Mouse (Mus musculus) kidney, postnatal 4 days (tissue): ENCODE measurements at regions not wholly inside any gene's neighbourhood (a gene's known extent, or its start where the extent isn't known, plus 50 kb on each side); places are given as distances from the start of the nearest gene placed in this dataset.

ENCODE experiments used
- DNase-seq, 2 experiments: peaks; one replicate each; pipeline ENCODE4 v3.0.0; 2021; ENCODE audit warnings: mixed read lengths in 2 of 2

DNA sequence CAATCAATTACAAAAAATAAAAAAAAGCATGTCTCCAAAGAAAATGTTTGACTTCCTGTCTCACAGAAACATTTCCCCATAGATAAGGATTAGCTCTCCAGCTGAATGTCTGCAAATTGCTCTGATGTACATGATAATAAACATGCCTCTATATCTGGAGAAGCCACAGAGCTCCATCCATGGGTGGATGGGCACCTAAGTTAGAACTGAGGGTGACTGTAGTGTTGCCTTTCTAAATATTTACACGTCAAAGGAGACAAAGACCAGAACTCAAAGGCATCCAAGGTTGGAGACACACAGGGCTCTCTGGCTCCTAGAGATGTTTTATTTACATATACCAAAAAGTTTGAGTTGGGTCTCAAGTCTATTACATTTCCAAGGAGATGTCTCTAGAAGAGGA is 427.1 kb upstream of the Map3k7 start:
- no peak for DNase-seq

DNA sequence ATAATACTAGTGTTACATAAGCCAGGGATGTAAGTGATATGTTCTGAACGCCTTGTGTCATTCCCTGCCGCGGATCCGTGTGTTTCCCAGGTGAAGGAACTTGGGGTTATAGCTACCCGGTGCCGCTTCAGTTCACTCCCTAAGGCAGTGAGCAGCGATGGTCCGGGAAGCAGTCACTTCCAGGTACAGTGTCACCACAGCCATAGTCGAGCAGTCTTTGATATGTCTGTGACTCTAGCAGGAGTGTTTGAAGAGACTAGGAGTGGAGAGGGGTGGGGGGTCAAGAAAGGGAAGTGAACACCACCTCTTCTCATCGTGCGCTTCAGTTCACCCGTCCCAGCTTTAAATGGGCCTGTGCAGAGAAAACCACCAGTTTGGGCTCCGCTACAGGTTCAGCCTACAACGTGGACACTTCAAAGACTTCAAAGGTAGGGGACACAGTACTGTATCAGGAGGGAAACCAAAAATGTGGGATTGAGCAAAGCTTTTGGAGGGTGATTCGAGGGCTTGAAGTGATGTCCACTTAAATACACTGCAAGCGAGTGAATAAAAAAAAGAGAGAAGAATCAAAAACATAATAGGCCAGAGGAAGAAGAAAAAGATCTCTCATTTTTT is 410.0 kb upstream of the Map3k7 start:
- no peak for DNase-seq

DNA sequence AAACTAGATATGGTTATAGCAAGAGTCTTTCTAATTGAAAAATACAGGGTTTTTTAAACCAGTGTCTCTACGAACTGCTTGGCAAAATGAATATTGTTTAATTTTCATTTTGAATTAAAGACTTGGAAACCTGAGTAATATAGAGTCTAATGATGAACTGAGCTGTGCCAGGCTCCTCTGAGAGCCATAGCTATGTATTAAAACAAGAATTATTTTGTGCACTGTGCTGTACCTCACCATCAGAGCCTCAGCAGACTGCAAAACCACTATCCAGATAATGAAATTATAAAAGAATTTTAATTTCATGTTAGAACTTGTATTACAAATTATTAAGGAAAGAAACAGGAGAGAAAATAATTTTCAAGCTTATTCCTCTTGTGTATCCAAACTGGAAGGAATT is 408.8 kb upstream of the Map3k7 start:
- DNase-seq: no peak

DNA sequence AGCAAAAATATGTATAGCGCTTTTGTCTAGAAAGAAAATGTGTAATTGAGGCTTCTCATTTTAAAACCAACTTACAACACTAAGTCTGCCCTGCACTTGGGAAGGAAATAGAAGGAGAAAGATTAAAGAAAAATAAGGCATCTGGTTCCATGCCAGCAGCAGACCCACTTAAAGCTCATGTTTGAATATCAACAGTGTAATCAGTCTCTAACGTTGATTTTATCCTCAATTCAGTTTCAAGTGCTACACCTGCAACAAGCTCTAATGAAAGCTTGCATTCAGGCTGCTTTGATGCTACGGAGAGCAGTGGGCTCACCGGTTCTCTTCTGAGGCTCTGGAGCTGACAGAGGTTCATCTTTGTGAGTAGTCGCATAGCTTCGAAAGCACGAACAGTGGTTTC is 406.6 kb upstream of the Map3k7 start:
- DNase-seq: no peak

DNA sequence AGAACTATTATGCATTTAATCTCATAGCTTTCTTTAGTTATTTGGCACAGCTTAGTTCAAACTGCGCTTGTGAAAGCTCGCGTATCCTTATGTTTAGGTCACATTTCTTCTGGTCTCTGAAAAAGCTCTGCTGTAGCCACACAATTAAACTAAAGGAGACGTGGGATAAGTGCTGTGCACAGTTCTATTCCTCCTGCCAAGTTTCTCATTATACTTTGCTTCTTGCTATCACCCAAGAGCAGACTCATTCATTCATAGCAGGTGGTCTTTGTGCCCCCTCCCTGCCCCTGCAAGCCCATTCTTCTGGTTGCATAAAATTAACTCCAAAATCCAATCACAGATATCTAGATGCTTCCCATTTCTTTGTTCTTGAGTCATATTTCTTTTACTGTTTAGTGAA is 403.6 kb upstream of the Map3k7 start:
- no peak for DNase-seq

DNA sequence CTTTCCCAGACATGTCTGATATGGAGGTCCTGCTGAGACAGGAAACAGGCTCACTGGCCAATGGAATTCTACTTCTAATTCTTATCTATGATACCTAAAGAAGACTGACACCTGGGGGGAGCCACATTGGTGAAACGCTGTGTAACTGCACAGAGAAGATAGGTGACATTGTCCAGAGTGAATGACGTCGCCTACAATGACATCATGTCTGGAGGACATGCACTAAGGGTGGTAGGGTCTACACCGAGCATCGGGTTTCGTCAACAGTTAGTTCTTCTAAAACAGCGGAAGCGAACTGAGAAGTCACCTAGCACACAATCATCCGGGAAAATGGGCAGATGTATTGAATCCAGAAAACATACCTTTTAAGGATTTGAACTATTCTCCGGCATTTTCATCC is 402.7 kb upstream of the Map3k7 start:
- no peak for DNase-seq

DNA sequence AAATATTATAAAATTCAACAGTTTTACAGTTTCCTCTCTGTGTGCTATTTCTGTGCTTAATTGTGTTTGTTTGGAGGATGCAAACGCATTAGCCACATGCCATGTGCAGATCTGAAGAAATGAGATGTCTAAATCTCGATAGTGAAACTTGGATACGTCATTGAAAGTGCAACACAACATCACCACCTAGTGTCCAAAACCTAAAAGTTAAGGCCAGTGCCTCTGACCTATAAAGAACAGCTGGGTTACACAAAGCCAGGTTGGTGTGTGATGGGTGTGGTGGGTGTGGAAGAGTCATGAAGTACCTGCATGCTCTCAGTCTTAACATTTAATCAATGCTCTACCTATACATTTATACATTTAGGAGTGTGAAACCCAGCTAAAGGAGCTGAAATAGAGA is 402.1 kb upstream of the Map3k7 start:
- DNase-seq: no peak

DNA sequence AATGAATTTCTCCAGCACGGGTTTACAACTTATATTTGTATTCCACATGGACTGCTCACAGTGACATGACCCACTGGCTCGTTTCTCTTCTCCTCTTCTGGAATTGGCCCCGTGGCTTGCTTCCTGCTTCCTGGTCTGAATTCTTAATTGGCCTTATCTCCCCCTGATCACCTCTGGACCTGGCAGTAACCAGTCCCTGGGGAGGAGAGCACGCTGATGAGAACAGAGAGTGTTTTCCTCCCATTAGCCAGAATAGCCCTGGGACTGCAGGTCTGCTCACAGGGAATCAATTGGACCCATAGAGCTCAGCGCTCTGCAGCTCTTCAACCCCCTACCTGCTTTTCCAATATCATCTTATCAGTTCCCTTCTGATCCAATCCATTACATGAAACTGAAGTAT is 397.7 kb upstream of the Map3k7 start:
- no peak for DNase-seq

DNA sequence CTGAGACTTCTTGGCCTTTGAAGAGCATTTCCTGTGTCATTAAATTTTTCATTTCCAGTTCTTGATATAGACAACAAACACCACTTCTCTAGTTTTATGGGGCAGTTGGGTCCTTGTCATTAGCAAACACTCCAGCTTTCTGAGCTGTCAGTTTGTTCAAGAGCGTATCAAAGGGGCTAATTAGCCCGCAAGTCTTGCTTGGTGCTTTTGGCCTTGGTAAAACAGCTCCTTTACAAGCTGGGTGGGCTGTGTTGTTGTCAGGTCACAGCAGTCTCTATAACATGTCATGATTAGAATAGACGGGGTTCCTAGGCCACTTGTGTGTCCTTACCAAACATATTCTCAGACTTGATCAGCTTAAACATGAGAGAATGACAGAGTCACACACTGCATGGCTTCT is 397.1 kb upstream of the Map3k7 start:
- DNase-seq: no peak

DNA sequence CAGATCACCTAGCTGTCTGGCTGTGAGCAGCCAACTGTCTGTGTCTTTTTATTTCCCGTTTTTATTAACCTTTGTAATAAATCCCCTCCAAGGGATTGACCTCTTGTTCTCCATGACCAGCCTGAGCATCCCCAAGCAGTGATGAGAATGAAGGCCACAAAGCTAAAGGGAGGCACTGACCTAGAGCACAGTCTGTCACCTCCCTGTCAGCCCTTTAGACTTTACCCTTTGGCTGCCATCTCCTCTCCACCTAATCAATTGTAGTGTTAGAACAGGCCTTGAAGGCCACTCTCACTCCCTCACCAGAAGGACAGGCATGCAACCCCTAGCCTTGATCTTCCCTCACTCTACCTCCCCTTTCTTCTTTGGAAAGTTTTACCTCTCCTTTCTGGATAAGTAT is 394.2 kb upstream of the Map3k7 start:
- DNase-seq: no peak

DNA sequence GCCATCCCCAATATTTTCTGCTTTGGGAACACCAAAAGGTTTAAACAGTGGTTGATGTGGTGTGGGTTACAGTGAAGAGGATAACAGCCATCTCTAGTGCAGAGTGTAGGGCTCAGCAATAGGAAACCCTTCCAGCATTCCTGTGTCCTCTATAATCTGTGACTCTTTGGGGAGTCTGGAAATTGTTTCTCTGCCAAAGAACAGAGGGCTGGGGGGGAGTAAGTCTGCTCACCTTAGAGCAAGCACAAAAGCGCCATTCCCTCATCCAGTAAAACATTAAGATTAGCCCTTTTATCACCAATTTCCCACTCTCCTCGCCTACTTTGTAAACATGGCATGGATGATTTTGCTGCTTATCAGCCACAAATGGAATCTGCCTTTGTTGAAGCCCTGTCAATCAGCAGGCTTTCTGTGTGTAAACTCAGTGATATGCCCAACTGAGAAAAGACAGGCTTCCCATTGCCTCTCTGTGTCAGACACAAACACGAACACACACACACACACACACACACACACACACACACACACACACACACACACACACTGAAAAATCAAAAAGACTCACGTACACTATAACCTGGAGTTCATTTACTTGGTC is 386.8 kb upstream of the Map3k7 start:
- DNase-seq: no peak

DNA sequence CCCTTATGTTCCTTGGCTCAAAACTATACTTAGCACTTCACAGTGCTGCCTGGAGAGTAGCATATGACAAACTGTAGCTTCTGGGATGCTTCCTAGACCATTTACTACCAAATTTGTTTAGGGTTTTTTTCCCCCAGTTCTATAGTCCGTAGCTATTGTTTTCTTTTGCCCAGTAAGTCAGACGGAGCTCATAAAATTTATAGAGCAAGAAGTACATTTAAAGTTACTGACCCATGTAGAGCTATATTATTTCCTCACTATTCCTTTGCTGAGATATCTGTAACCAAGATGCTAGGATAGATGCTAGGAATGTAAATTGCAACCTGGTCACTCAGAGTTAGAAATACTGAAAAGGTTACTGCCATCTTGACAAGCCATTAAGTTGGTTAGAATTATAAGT is 380.4 kb upstream of the Map3k7 start:
- DNase-seq: no peak

DNA sequence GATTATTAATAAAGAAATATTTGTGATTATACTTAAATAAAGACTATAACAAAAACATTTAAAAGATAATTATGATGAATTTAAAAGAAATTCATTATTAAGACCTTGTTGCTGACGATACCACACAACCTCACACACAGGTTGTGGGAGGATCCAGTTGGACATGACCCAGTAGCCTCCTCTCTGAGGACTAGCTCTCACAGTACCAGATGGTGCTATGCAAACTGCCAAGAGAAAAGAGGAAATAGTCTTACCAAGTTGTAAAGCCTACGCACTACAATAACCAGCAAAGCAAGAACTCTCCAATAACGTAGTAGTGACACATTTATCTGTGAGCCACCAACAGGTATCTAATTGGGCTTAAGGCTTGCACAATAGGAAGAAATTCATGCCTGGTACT is 379.7 kb upstream of the Map3k7 start:
- no peak for DNase-seq

DNA sequence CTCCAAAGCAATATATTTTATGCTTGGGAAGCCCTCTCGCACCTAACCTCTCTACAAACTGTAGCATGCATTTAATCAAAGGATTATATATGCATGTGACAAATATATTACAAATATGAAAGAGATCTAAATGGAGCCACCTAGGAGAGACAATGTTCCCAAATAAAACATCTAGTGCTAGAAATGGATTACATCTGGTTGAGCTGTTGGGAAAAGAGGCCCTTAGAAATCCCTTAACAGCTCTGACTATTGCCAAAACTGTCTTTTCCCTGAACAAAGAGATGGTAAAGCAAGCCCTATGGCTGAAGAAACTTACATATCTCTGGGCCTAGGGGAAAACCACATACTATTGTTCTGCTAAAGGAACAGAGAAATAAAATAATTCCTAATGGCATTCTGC is 369.8 kb upstream of the Map3k7 start:
- no peak for DNase-seq

DNA sequence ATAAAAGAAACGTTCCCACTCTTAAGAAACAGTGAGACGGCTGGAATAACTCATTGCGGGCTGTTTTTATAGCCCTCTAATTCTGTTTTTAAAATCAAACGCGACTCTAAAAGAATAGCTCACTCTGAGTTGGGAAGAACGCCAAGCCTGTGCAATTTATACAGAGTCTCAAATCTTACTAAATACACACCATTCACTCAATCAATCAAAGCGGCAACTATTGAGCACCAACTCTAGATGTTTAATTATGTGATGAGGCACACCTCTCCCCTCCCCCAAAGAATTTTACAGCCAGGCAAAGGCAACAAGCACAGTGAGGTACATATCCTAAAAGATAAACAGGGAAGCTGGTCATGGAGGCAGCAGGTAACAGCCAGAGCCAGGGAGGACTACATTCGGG is 362.4 kb upstream of the Map3k7 start:
- peak; percentile 37 to 53 for DNase-seq

DNA sequence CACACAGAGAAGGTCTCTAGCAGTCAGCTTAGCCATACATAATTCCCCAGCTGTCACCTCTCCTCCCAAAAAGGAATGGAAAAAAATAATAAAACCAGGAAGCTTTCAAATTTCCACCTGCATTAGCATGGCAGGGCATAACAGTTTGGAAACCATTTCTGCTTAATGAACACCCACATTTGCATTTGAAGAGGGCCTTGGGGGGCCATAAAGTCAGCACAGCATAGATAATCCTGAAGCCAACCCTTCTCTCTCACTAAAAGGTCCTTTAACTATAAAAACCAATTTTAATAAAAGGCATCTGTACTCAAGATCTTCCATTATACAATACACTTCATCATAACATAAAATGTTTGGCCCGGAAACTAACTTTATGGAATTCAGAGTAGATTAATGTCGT is 360.1 kb upstream of the Map3k7 start:
- no peak for DNase-seq

DNA sequence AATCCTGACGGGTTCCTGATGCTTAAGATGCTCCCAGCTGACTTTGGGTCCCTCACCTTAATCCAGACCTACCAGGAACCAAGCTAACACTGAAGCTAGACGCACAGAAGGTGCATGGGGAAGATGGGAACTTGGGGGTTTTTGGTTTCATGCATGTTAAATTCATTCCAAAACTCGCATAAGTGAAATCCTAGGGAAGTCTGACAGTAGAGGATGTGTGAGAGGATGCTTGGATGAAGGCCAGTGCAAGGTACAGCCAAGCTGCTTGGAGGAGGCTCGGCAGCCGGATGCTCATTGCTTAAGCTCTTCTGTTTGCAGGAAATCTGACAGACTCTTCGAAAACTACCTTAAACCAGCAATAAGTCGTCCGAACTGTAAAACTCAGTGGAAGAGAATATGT is 355.1 kb upstream of the Map3k7 start:
- DNase-seq: no peak

DNA sequence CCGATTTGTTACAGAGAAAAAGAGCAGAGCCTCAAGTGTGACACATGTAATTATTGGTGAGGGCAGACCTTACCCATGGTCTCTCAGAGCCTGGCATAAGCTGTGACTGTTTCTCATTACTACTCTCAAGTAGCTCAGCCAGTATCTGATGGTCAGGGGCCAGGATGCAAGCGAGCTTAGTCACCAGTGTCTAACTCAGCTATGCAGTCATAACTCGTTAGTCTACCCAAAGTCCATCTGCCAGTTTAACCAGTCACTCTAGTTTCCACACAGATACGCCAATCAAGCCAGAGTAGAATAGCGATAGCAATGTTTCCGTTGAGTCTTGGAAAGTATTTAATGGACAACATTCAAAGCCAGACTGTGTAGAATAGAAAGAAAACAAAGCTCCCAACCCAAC is 354.3 kb upstream of the Map3k7 start:
- DNase-seq: no peak

DNA sequence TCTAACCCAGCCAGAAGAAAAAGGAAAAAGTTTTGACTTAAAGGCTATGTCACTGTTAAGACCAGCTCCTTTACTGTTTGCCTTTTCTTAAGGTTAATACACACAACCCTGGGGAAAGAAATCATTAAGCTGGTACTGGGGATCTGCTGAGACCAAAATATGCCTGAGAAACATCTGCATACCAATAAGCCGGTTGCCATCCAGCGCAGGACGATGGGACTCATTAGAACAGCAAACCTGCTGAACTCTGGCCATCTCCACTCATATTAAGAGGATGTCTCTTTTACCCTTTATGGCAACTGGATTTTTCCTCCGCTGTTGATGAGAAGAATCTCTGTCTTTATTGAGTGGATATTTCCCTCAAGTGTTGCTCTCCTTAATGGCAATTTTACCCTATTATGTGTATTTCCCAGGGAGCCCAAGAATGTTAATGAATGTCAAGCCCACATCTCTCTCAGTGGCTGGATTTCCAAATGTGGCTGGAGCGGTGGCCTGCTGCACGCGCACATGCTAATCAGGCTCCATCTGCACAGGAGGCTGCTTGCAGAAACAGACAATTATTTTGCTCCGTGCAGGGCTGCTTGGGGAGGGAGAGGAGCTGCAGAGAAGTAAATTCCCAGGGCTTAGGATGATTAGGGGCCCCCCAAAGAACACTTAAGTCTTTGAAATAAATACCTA is 351.6 kb upstream of the Map3k7 start:
- DNase-seq: peak; percentile 5 to 22

DNA sequence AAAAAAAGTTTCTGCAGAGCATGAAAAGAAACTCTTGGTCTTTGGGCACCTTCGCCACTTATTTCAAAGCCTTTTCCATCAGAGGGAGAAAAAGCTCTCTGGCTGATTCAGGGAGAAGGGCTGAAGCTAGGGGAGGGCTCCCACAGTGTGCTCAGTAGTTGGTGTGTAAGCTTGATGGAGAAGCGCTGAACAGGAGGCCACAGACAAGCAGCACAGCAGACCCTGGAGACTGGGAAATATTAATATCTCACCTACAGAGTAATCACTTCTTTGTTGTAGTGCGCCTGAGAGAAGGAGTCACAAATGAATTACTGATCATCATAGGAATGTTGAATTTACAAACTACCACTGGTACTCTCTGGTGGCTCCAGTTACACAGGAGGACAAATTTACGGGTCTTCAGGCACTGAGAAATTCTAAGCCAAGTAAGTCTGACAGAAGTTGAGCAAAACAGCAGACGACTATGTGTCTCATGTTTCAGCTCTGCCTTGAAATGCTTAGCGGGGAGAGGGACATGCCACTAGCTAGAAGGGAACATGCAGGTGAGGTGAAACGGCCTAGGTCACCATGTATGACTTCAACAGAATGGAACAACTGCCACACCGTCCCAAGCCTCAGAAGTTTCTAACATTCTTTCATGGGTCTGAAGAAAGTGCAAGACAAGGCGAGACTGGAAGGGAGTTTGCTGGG is 350.9 kb upstream of the Map3k7 start:
- no peak for DNase-seq

DNA sequence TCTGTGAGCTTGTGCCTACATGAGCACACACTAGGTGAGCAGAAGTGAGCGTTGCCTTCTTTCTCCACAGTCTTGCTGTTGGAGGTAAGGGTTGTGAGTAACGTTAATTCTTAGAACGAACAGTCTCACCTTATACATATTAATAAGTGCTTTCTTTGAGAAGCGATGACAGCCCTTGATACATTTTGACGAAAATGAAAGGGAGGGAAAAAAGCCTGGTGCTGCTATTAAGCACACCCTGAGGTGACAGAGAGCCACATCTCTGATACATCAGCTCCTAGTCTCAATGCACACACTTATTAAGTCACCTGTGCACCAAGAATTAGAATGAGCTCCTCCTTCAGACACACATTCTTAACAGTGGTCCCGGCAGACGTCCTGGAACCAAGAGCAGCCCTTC is 346.3 kb upstream of the Map3k7 start:
- DNase-seq: no peak

DNA sequence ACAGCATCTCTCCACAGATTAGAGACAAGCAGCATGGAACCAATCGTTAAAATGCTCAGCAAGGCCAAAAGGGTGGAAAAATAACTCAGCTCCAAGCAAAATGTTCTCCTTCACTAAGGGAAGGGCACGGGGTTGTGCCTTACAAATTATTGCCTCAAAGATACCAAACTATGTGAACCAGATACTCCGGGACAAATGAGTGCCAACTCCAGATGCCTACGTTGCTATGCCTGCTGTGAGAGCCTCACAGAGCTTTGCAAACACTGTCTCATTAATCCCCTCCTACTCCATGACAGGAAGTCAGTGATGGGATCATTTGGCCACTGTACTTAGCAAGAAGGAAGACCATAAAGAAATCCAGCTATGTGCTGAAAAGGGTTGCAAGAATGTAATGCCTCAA is 345.9 kb upstream of the Map3k7 start:
- no peak for DNase-seq

DNA sequence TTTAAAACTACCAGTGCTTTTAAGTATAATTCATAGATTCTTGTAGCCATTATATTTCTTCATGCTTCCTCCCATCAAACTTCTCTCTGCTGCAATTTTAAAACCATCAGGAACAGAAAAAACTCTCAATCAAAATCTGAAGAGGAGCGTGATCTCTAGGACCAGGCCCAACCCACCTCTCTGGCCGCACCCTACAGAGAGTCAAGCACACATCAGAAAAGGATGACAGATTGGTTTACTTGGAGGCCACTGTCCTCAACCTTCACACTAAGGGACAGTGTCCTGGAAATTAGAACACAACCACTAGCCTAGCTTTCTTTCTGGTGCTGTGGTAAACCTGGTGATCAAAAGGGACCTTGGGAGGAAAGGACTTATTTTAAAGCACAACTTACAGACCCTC is 342.7 kb upstream of the Map3k7 start:
- no peak for DNase-seq

DNA sequence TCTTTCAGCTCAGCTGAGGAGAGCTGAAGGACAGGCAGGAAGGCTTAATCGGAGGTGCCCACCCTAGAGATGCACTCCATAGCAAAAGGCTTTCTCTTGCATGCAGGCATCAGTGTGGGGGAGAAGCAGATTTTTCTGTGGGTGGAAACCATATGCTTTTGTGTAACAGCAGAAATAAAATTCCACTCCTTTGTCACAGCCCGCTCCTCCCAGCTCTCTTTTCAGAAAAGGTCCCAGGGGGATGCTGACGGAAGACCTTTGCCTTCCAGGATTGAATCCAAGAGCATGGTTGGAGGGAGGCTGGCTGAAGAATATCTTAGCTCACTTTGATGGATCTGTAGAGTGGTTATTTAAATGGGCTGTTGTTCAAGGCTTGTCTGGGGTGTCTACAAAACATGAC is 336.8 kb upstream of the Map3k7 start:
- DNase-seq: peak; percentile 52 to 59
